Mouse (Mus musculus): ENCODE measurements around the gene Cbr4.

Cbr4 gene

GRCm38 (mm10) chr8:61550006-61550748 is 62.6 kb downstream of the Cbr4 start:
- DNase-seq (ENCODE audit: low read depth, low spot score) = no peak

- DNase-seq (ENCODE audit: low read depth, low spot score) = peak; percentile 19
Observed at GRCm38 (mm10) chr8:61552221-61552620, 64.7 kb downstream of the Cbr4 start.

- peak; percentile 36 for DNase-seq (ENCODE audit: low read depth, low spot score)
Observed at GRCm38 (mm10) chr8:61552755-61553402, 65.3 kb downstream of the Cbr4 start.

GRCm38 (mm10) chr8:61555343-61555742 is 67.8 kb downstream of the Cbr4 start:
- DNase-seq (ENCODE audit: low read depth, low spot score) = no peak

- DNase-seq (ENCODE audit: low read depth, low spot score) = no peak
Observed at GRCm38 (mm10) chr8:61556219-61556618, 68.7 kb downstream of the Cbr4 start.
